Mouse (Mus musculus): ENCODE data around the gene Dytn.

DNA sequence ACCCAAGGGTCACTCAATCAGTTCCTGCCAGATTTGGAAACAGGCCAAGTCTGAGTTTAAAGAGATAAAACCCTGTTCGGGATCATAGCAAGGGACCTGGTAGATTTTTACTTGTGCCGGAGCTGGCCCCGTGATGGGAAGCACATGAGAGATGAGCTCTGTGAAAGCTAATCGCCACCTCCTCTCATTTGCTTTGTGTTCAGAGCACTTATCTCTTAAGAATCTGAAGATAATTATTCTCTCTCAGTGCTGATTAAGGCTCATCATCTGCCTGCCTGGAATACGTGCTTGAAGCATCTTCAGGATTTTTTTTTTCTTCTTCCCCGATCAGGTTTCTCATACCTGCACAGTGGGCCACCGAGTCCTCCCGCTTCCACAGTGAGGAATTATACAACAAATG lies 107.6 kb downstream of the Dytn start:
- TF ChIP-seq CTCF (IDR thresholded peaks at IDR 0.05; ENCODE audit: low read depth, low read length) (no peak), POLR2A (IDR thresholded peaks at IDR 0.05; ENCODE audit: borderline replicate concordance, low read depth, low read length) (no peak)
